Mouse (Mus musculus) urinary bladder, postnatal 10 days (tissue): ENCODE measurements around the gene Zfp541.

Source experiments
- DNase-seq: peaks from one replicate; pipeline ENCODE4 v3.0.0; 2022; ENCODE audit warnings: low spot score

Zfp541 gene

DNA sequence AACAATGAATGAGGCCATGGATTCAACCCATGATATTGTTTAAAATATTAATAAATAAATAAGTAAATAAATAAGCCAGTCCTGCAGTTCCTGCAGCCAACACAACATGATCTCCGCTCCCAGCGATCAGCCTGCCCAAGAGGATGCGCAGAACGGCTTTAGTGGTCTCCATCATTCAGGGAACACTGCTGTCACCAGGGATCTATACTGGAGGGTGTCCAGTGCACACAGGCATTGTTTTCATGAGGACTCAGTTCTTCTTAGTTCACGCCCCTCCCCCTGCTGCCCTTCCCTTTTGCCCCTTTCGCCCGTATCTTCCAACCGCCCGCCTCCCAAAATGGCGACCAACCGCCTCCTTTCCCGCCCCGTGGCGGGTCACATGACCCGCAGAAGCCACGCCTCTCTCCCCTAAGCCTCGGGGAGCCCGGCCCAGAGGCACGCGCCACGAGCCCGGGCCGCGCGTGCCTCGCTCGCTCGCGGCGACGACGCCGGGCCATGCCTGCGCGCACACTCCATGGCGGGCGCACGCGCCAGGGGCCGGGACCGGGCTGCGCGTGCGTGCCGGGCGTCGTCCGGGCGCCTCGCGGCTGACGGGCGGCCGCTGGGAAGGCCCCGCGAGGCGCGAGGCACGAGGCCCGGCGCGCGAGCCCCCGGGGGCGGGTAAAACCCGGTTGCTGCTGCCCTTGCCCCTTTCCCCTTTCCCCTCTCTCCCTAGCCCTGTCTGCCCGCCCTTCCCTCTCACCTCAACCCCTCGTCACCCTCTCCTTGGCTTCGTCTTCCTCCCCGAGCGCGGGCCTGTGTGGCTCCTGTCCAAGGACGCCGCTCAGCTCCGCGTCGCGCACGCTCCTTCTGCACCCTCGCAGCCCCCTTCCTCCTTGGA lies at the start of gene Zfp541:
Gene Zfp541 (plus strand): TSS at position 596 of the 880 bp plus-strand sequence.
- no peak for DNase-seq

DNA sequence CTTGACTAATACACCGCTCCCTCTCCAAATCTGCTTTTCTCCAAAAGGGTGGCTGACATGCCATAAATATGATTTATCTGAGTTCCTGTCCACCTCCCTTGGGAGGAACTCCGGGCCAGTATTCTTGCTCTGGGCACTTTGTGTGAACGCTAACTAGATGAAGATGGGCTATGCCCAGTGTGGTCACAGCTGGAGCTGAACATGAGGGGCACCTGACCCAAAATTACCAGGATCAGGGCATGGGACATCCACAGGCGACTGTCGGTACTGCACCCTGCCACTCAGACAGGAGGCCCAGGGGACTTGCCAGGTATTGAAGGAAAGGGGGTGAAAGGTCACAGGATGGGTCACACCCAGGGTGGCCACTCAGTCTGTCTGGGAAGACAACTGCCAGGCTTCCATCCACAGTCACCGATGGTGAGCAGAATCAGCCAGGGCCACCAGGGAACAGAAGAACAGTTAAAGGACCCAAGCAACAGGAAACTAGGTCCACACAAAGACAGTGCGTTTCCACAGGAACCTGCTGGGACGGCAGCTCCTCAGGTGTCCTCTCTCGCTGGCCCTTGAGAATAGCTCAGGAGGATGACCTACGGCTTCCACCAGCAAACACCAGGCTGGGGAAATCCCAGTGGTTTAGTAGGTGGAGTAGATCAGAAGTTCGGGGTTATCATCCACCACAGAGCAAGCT lies 48.9 kb upstream of the Zfp541 start:
- DNase-seq = no peak

DNA sequence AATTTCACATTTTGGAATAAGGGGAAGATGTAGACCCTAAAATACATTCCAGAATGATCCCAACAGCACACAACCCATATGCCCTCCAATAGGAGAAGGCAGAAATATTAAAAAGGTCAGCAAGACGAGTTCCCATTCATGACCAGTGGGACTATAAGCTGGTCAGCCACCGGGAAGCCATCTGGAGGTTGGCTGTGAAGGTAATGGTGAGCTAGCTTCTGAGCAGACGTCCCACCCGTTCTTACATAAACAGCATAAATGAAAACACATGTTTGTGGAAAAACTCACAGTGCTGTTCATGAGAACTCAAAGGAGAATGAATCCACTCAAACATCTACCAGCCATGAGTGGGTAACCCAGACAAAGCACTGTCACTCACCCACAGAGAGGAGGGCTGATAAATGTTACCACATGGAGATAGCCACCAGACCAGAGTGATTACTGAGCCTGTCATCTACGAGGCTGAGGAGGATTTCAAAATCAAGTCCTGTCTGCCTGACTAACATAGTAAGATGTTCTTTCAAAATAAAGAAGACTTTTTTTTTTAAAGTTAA lies 47.8 kb upstream of the Zfp541 start:
- DNase-seq = no peak

DNA sequence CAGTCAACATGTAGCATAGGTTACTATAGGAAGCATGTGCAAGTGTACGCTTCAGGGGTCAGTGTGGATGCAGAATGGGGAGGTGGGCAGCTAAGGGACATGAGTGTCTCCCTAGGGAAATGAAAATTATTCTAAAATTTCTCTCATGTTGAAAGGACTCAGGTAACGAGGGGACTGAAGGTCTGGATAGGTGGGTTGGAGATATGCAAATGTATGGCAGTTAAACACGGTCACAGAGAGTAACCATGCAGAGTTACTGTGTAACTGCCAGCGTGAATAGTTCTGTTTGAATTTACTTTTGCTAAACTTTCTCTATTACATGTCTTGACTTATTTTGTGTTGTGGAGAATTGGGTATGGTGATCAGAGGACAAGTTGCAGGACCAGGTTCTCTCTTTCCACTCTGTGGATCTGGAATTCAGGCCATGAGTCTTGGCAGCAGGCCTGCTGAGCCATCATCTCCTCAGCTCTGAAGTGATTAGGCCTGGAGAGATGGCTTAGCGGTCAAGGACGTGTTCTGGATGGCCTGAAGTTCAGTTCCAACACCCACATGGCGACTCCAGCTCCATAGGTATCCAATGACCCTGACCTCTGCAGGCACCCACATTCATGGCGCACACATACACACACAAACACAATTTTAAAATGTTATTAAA lies 47.0 kb upstream of the Zfp541 start:
- DNase-seq = no peak

GRCm38 (mm10) chr7:16015384-16015783 lies 46.2 kb upstream of the Zfp541 start:
- DNase-seq = no peak

- DNase-seq = no peak
Measured at GRCm38 (mm10) chr7:16018016-16018810, 43.4 kb upstream of the Zfp541 start.

DNA sequence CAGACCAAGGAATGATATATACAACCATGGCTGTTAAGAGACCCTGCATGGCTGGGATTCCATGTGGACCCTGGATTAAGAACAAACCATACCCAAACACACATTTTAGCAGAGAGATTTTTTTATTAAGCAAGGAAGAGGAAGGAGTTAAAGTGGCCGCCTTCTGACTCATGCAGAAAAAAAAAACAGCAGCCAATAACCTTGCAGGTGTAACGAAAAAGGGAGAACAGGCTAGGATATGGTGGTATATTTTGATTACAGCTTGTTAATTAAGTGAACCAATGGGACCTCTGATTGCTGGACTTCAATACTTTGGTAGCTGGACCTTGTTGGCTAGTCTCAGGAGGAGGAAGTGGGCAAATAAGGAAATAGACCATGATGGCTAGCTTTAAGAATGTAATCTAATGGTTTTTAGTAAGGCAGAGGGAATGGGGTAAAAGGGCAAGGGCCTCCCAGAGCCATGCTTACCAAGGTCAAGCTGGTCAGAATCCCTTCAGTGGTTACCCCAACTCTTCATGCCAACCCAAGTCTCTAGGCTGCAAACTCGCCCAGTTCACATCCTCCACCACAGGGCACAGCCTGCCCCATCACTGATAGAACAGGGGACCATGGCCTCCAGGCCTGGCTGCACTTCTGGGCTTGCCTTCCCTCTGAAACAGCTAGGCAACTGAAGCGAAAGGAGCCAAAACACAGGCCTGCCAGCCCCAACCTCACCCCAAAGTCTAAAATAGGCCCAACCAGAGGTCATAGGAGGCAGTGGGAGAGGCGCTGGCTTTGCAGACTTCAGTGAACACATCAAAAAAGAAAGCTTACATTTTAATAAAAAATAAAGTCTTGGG lies 42.1 kb upstream of the Zfp541 start:
- DNase-seq = no peak

DNA sequence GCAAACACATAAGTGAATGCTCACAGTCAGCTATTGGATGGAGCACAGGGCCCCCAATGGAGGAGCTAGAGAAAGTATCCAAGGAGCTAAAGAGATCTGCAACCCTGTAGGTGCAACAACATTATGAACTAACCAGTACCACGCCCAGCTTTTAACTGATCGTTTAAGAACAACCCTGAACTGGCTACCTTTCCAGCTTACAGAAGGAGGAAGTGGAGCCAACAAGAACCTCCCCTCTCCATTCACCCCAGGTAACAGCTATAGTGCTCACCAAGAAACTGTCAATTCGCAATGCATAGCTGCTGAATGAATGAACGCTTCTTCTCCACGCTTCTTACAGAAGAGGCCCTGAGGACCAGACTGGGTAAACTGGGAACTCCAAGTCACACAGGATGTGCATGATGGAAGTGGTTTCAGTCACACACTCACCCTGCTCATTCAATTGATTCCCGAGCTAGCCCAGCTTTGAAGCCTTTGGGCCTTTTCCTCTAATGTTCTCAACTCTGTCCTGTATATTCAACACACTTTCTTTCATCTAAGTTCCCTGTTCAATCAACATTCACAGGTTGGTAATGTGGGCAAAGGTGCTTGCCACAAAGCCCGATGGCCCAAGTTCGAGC lies 36.9 kb upstream of the Zfp541 start:
- no peak for DNase-seq

DNA sequence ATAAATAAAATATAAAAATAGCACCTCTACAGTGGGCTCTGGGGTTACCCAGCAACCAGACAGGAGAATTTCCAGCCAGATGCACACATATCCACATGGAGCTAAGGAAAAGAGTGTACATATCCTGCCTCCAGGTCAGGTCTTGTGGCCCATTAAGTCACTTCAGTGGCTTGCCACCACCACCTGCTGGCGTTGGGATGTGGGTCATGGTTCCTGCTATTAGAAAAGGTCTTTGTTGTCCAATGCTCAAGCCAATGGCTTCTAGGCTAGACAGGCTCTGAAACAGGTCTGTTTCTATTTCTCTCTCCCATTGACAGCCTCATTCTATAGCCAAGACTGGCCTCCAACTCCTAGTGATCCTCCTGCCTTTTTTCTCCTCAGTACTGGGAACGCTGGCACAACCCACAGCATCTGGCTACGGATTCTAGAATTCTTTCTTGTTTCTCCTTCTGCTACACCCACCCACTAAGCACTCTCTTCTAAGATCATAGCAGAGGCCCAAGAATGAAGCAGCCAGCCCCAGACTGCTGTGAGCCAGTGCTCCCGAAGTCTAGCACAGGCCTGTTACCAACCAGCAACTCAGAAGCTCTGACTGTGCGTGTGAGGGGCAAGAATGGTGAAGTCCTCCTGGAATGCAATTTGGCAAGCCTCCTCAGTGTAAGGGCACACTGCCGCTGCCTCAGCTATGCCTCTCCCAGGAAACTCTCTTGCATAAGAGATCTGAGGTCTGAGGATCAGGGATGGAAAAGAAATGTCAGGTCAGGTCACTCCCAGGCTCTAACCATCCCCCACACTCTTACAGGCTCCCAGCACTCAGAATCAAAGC lies 33.3 kb upstream of the Zfp541 start:
- DNase-seq = no peak

DNA sequence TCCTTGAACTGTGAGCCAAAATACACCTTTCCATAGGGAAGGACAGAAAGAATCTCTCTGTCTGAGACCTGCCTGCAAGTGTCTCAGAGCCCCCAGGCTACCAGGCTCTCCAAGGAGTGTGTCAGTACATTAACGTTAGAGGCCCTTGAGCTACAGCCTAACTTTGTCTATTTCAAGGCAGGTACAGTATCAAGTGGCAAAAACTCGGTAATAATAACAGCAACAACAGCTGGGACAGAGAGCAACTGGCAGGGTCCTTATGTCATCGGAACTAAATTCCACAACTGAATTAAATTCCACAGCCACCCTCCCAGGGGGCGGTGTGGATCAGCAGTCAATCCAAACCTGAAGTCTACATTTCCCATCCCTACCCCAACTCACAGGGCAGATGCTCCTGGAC lies 30.5 kb upstream of the Zfp541 start:
- DNase-seq = no peak

GRCm38 (mm10) chr7:16033059-16033458 lies 28.6 kb upstream of the Zfp541 start:
- no peak for DNase-seq

DNA sequence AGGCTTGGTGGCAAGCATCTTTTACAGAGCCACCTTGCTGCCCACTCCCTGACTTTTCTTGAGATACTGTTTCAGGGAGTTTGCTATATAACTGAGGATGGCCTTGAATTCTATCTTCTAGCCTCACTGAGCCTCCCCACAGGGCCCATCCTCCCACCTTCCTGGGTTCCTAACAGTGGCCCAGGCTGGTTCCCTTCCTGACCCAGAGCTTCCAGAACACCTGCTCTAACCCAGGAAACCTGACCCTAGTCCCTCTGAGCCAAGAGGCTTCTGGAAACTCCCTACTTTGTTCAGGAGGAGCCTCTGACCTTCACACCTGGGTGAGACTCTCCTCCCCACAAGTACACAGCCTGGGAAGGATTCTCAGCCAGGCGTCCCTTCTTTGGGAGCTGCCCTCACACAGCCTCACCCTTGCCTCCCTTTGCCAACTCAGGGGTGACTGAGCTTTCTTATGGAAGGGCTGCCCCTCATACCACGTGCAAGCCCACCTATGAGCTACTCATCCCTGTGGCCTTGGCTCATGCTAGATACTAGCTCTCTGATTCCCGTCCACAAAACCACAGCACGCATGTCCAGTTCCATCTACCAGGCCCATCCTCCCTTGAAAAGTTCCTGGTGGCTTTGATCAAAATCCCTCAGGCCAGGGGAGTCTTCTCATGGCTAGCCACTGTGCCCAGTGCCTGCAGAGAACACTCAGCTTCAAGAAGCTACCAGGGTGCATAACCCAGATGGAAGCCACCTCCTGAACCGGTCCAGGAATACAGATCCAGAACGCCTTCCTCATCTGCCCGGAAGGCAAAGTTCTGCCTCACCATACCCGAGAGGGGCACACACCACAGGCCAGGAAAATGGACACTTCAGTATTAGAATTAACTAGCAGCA lies 27.8 kb upstream of the Zfp541 start:
- no peak for DNase-seq

DNA sequence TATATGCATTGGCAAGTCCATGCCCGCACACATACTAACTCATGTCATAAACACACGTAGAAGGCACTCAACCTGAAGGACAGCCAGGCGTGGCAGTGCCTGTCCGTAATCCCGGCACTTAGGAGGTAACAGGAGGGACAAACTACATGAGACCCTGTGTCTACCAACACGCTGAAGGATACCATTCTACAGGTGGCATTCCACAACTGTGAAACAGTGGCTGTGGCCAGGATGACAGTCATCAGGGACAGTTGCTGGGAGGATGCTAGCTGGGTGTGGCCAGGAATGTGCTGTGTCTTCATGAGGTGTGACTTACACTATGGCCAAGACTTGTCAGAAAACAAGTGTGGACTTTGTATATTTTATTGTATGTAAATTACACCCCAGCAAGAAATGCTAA lies 24.6 kb upstream of the Zfp541 start:
- no peak for DNase-seq

DNA sequence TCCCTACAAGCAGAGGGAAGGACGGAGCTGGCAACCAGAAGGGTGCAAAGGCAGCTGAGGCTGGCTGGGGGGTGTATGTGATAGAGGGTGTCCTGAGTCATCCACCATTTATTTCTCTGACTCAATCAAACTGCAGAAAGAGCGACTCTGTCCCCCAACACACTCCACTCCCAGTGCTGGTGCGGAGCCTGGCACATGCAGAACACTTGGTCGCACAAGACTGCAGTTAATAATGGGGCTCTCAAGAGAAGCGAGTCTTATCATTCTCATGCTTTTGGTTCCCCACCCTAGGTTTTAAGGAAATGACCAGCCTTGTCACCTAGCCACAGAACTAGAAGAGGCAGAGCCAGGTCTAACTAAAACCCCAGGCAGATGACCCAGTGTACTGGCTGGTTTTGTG lies 22.3 kb upstream of the Zfp541 start:
- no peak for DNase-seq

GRCm38 (mm10) chr7:16041208-16041607 lies 20.4 kb upstream of the Zfp541 start:
- no peak for DNase-seq

GRCm38 (mm10) chr7:16042850-16043775 lies 18.5 kb upstream of the Zfp541 start:
- DNase-seq = no peak

GRCm38 (mm10) chr7:16043861-16044435 lies 17.7 kb upstream of the Zfp541 start:
- DNase-seq = no peak
